Mouse (Mus musculus) natural killer cell, adult 2 months (primary cell): ENCODE results near the gene Scn1b.

ENCODE experiments used
- DNase-seq, 2 experiments: peaks; one replicate each; pipeline ENCODE4 v3.0.0; 2022; ENCODE audit warnings: low spot score in 2 of 2

Gene Scn1b

DNA sequence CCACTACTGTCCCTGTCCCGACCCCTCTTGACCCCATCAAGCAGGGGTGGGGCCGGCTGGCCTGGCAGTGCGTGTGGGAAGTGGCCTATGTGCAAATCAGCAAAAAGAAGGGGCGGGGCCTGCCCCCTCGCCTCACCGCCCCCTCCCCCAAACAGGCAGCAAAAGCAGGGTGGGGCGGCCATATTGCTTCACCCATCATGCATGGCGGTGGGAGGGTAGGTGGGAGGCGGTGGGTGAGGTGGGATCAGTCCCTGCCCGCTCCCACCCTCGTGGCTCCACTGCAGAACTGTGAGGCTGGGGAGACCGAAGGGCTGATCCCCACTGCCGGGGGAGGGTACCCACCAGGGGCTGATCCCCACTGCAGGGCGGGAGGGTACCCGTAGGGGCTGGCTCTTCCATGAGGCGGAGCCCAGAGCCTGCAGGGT lies 10.1 kb downstream of the Scn1b start:
- no peak for DNase-seq

DNA sequence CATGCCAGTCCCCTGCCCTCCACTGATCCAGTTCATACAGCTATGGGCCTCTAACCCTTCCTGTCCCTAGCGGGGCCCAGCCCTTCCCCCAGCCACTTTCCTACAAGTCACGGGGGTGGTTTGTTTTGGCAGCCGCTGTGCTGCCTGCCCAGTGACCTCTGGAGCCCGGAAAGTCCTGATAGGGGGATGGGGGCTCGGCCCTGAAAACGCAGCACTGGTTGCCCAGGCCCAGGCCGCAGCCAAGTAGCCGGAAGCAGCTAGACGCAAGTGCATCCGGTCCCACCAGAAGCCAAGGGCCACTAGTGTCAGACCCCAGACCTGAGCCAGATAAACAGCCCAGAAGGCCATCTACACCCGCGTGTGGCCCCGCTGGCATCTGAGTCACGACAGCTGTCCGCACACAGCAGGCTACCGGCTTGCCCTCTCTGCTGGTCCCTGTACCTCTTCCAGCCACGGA lies 11.2 kb downstream of the Scn1b start:
- DNase-seq = peak; percentile 65 to 76

DNA sequence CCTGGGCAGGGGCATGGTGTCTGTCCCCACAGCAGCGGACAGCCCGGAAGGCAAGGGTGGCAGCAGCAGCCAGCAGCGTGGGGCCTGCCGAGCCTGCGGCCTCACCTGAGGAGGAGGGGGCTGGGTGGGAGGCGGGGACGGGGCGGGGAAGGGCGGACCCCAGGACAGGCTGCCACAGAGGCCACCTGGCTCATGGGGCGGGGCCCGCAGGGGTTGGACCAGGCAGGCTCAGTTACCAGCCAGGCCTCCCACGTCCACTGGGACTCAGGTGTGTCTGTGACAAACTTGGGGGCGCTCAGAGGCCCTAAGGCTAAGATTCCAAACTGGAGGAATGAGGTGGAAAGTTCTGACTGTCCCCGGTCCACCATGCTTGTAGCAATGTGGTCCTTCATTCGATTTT lies 11.6 kb downstream of the Scn1b start, which contains the start of gene Hpn:
Gene Hpn (minus strand): TSS at position 109 of the 400 bp plus-strand sequence.
- no peak for DNase-seq

DNA sequence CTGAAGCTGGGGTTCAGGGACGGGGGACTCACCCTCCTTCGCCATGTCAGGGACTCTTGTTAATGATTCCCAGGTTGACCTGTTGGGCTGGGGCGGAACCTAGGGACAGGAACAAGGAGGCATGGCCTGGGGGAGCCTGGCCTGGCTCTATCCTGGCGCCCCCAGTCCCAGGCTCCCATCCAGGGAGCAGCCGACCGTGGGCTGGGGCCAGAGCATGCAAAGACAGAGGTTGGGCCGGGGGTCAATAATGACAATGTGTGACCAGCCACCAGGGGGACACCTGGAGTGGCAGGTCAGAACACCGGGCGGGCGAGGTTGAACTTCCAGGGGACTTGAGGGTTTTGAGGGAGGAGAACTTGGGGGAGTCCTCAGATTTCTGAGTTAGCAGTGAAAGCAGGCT lies 12.2 kb downstream of the Scn1b start:
- no peak for DNase-seq

DNA sequence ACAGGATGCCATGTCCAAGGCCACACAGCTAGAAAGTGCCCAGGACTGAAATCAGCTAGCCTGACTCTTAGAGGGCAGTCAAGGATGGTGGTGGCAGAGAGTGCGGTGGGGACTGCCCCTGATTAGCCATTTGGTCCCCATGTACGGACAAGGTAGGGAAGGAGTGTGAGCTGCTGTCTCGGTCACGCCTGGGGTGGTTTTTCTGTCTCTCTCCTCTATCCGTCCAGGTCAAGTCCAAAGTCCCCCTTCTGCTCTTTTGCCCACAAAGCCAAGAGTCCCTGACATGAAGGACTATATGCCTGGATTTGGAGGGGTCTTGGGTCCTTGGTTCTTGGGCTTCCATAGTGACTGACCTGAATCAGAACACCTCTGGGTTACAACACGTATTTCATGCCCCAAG lies 13.0 kb downstream of the Scn1b start:
- DNase-seq = no peak

DNA sequence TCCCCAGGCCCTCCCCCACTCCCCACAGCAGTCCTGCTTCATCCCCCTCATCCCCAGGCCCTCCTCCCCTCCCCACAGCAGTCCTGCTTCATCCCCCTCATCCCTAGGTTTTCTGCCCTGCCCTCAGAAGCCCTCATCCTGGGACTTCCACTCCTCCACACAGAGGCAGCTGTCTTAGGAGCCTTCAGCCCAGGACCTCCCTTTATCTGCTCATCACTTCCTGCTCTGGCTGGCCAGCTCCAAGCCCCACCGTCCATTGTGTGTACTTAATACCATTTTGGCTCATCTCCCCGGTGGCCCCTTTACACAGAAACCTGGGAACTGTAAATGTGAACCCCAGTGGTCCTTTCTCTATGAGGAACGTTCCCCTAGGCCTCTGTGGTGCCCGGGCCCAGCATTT lies 14.8 kb downstream of the Scn1b start:
- DNase-seq = no peak

DNA sequence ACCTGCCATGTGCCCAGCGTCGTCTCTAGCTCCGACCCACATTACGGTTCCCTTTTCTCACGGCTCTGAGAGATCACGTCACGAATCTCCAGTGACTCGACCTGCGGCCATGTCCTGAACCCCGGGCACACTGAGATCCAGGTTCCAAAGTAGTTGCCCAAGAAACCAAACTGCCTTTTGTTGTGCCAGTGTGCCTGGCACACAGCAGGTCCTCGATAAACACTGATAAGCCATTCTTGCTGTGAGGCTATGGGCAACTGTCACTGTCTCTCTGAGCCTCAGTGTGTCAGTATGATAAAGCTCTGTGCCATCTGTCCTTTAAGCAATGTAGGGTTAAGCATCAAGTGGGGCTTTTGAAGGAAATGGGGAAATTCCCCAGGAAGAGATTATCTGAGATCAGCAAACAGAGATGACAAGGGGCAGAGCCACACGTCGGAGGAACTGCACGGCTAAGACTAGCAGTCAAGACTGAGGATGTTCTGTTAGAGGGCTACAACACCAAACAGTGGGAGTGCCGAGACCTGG lies 15.9 kb downstream of the Scn1b start:
- DNase-seq = no peak

DNA sequence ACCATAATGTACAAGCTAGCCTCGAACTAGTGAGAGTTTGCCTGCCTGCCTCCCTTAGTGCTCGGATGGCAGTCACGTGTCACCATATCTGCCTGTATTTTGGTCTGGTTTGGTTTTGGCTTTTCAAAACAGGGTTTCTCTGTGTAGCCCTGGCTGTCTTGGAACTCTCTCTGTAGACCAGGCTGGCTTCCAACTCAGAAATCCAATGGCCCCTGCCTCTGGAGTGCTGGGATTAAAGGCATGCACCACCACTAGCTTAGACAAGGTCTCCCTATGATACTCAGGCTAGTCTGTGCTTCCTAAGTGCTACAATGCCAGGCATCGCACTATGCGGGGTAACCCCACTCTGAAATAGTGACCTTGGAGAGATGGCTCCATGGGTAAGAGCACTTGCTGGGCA lies 17.0 kb downstream of the Scn1b start:
- no peak for DNase-seq

DNA sequence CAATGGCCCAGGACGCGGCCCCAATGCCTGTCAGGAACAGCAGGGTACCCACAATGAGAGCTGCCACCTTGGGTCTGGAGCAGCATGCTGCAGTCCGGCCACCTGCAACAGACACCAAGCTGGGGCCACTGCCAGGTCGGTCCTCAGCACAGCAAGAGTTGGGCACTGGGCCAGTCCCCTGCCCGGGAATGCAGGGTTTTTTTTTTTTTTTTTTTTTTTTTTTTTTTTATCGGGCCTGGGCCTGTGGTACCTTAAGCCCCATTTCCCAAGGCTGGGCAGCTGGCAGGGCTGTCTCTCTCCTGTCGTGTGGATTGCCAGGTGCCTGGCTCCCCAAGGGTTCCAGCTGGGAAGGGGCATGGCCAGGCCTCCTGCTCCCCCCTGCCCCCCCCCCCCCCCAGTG lies 17.7 kb downstream of the Scn1b start:
- DNase-seq = no peak

DNA sequence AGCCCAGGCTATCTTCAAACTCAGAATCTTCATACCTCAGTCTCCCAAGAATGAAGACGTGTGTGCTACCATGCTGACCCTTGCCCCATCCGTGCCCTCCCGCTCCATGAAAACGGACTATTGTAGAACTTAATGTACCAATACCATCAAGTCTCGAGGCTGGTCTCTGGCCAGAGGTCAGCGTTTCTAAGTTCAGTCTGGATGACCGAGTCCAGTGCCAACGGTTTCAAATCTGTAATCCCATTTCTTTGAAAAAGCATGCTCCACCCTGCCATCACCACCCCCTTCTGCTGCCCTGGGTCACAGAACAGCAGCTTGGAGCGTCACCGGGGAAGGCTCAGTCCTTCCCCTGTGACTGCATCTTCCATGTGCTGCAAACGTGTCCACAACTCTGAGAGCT lies 19.0 kb downstream of the Scn1b start:
- DNase-seq = no peak

DNA sequence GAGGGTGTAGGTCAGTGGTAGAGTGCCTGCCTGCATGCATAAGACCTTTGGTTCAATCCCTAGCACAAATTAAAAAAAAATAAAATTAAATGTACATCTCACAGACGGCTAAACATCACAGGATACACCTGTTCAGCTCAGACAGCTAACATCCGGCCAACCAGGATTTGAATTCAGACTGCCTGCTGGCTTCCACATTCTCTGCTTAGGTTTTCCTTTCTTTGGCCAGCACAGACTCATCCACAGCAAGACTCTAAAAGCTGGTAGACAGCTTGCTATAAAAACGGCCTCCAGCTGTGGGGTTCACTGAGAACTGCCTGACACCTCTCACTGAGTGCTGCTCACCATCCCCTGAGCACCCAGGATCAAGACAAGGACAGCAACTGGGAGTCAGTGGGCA lies 20.6 kb downstream of the Scn1b start:
- DNase-seq = no peak

DNA sequence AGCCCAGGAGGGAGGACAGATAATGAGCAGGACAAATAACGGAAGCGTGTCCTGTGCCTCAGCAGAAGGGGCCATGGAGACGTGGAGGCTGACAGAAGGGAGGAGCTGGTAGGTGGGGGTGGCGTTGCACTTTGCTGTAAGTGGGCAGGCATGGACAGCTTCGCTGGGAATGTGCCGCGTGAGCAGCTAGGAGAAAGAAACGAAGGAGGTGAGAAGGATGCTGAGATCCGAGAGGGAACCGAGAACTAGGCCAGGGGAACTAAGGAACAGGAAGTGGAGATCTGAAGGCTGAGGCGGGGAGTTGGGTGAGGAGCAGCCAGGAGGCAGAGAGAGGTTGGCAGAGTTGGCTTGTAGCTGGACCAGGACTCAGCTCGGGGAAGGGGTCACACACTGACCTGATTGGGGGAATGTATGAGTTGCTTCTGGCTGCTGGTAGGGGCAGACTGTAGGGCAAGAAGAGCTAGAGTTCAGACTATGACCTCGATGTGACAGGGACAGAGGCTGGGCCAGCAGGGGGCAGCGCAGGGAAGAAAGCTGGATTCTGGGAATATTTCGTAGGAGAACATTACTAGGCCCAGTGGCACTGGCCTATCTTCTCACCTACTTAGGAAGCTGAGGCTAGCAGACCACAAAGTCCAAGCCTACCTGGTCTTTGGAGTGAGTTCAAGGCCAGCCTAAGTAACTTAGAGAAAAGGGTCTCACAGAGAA lies 21.6 kb downstream of the Scn1b start:
- DNase-seq = no peak

DNA sequence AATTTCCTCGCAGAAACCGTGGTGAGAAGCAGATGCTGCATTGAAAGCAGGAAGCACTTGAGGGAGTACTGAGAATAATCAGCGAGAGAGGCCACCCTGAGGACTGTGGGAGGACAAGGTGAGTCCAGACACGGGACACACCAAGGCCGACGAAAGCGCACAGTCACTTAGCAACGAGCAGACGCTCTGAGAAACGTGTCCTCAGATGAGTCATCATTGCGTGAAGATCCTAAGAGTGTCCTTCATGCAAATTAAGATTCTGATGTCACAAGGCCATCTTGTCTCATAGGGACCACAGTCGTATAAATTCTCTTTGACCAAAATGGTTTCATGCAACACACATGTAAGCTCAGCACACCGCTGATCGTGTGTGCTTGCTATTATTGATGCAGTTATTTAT lies 26.0 kb downstream of the Scn1b start:
- DNase-seq = no peak

DNA sequence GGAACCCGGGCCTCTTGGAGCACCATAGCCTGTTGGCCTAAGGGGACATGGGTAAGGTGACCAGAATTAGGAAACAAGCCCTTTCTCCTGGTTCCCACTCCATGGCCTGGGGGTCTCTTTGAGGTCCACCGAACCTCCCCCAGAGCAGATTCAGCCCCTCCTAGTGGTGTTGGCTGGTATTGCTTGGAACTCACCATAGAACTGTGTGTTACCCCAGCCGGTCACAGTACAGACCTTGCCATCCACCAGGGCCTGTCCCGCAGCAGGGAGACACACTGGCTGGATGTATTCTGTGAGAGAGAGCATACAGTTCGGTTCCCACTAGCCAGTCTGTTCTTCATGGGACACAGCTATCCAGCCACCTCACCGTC lies 27.2 kb downstream of the Scn1b start:
- DNase-seq = no peak

DNA sequence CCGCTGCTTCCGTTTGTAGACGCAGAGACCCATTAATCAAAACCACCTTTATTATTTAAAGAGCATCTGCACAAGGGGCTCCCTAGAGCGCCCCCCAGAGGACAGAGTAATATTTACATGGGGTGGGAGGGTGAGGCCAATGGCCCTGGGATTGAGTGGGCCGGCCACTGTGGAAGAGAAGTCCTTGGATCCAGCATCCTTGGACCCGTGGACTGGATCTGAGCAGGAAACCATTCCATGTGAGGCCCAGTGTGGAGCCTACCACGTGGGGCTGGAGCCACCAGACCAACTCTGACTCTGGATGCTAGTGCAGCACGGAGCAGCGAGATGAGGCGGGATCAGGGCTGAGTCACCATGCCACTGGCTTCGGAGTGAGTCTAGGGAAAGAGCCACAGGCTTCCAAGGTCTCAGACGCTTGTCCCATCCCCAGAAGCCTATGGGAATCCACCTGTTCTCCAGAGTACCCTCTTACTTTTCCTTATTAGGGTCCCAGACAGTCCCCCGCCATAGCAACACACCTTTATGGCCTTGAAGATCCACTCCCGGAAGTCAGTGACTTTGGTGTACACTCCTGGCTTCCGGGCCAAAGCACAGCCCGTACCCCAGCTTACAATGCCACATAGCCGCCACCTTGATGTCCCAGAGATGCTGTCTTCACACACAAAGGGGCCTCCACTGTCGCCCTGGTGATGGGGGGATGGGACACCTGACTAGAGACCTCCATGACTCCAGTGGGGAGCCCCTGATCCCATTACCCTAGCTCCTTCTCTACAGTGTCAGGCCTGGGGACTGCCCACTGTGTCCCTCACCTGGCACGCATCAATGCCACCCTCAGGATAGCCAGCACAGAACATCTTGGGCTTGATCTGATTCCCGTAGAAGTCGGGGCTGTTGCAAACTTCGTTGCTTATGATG lies 27.8 kb downstream of the Scn1b start:
- peak in 1 of 2 experiments; percentile 35 for DNase-seq

DNA sequence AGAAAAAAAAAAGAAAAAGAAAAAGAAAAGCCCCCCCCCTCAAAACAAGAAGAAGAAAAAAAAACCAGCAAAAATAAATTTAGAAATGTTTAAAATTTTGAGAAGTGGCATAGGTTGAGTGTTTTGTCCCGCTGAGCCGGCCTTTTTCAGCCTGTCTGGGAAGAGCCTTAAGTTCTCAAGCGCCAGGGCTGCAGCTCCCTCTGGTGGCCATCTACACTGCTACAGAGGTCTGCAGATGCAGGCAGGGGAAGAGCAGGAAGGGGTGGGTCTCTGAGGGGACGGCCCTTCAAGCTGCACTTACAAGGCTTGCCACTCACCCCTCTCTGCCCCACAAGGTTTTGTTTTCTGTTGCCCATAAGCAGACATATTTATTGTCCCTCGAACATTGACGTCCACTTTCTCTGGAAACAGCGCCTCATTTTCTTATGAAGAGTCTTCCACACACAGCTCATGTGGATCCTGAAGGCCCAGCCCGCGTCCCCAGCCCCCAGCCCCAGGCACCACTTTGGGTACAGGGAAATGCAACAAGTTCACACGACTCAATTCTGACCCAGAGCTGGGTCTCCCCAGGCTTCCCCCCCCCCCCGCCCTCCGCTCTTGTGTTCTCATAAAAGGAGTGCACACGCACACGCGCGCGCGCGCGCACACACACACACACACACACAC lies 29.1 kb downstream of the Scn1b start:
- DNase-seq = peak; percentile 79 to 89

DNA sequence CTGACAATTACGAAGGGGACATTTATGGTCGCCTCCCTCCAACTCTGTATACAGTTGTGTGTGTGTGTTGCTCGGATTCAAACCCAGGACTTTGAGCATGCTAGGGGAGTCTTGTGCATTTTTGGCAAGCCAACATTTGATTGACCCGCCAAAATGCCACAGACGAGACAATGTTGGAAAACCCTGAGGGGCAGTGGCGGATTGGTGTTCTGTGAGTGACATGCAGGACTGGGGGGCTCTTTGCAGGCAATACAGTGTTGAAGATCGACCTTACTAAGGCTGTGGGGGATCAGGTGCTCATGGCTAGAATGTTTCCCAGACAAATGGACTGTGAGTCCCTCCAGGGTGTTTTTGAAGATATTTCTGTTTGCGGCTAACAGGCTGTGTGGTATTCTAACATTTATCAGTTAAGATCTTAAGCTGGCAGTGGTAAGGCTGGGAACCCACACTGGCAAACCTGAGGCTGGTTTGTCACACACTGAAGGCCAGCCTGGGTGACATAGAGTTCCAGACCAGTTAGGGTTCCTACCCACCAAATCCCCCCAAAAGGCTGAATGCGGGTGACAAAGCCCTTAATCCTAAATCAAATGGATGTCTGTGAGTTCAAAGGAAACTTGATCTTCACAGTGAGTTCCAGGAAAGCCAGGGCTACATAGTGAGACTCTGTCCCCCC lies 29.8 kb downstream of the Scn1b start:
- DNase-seq = peak in 1 of 2 experiments; percentile 44

DNA sequence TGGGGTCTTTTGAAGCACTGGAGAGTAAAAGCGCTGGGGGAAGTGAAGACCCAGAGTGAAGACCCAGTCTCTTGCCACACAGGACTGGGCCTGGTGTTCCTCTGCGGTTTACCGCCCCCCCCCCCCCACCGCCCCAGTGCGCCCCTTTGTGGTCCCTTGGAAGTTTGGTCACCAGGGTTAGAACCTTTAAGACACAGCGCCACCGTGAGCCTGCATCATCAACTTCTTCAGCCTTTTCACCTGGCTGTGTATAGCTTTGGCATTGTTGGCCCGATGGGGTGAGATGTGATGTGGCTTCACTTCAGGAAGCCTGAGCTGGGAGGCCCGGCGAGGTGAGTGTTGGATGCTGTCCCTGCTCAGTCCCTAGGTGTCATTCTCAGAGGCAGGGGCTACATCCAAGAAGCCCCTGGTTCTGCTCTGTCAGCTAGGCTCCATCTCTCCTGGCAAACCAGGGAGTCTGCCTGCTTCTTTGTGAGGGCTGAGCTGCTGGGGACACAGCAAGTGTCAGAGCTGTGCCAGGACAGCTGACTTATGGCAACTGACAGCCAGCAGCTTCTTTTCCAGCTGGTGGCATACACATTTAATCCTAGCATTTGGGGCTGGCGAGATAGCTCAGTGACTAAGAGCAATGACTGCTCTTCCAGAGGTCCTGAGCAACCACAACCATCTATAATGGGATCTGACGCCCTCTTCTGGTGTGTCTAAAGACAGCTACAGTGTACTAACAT lies 31.9 kb downstream of the Scn1b start:
- DNase-seq = peak in 1 of 2 experiments; percentile 34

DNA sequence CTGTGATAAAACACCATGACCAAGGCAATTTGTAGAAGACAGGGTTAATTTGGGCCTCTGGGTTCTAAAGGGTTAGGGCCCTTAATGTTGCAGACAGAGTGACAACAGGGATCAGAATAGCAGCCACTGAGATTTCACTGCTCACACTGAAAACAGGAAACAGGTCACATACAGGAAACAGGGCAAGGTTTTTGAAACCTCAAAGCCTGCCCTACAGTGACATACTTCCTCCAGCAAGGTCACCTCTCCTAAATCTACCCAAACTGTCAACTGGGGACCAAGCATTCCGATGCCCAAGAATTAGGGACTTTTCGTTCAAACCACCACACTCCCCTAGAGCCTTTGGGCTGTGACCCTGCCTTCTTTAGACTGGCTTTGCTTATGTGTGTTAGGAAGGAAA lies 37.1 kb downstream of the Scn1b start:
- peak; percentile 72 to 75 for DNase-seq

DNA sequence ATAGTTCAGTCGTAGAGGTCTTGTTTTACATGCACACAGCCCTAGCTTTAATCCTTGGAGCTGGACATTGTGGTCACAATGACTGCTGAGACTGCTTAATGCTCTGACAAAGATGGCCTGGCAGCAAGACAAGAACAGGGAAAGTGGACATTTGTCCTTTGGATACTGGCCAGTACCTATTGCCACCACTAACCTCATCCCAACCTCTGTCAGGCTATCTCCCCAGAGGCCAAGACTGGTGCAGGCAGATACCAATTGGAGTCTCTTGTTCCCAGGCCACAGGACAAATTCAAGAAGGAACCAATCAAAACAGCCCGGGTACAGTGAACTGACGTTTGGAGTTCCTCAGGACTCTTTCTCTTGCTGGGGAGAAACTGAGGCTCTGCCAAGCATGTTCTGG lies 38.6 kb downstream of the Scn1b start:
- DNase-seq = no peak

DNA sequence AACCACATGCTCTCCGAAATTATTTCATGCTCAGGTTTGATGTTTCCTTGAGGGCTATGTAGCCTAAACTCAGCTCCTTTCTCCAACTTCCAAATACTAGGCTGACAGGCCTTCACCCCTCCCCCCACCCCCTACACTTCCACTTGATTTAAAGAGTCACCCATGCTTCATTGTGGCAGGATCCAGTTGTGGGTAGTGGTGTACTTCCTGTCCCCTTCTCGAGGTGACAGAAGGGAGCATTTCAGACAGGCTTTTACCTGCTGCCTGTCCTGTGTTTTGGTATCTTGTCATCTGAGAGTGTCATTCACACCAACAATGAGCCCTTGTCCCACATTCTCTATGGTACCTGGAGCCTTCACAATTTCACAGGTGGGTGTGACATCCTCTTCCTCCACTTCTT lies 39.5 kb downstream of the Scn1b start:
- DNase-seq = peak in 1 of 2 experiments; percentile 44
